Mouse (Mus musculus): ENCODE data around the gene Vps33b. TPM values are rescaled to one million over a fixed set of nuclear protein-coding genes. Genes with fewer than 3 reads are reported as not detected.

The Vps33b gene
- polyA plus RNA-seq, 1 experiment from 2014 or later: 13.0 TPM

DNA sequence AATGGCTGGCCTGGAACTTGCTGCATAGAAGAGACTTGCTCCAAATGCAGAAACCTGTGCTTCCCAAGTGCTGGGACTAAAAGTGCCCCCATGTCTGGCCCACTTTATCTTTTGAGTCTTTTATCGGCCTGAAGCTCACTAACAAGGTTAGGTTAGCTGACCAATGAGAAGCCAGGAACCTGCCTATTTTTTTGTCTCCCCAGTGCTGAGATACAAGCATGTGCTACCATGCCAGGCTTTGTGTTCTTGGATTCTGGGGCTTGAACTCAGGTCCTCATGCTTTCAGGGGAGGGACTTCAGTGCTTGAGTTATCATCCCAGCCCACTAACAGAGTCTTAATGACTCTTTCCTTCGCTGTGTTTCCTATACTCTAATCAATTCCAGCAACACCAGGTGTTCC lies 11.7 kb upstream of the Vps33b start:
- H3K9ac ChIP-seq (ENCODE audit: low read length): no peak overlapping the region
- no peaks in the 10 kb centered on the region for H3K9me3 ChIP-seq (ENCODE audit: control insufficient read depth, low read length)
- 0 out of 2 replicates have a peak, but pooled peaks cover 5% of the 10 kb centered on the region for H3K4me1 ChIP-seq (ENCODE audit: control insufficient read depth, insufficient read depth, low read length)
- no peaks in the 10 kb centered on the region for H3K36me3 ChIP-seq (ENCODE audit: control insufficient read depth, insufficient read depth, low read length)
- no peak overlapping the region for H3K4me2 ChIP-seq (ENCODE audit: low read depth, severe bottlenecking)
- no peak for ATAC-seq (ENCODE audit: insufficient number of reproducible peaks, low FRiP score, low TSS enrichment, low read depth)
- 44% methylated on average over 2 of the region's 2 CpGs for WGBS
- H3K27me3 ChIP-seq (ENCODE audit: control insufficient read depth, insufficient read depth, low read length): no peaks in the 10 kb centered on the region
- H3K4me3 ChIP-seq (ENCODE audit: low read depth, low read length): no peak overlapping the region
- no peak for DNase-seq (ENCODE audit: low spot score)
- H3K27ac ChIP-seq (replicated peaks; ENCODE audit: low read depth, low read length): no peak overlapping the region

GRCm38 (mm10) chr7:80260625-80261371 lies 8.7 kb upstream of the Vps33b start, which contains the start of gene Ngrn:
Ngrn (plus strand) TSS chr7:80261215.
- Histone ChIP-seq H3K27ac (replicated peaks; ENCODE audit: low read depth, low read length) (peak within 1 kb of the TSS; percentile 38; the same call in 1 of the 2 replicates), H3K4me2 (ENCODE audit: low read depth, severe bottlenecking) (peak within 1 kb of the TSS; percentile 76), H3K9ac (ENCODE audit: low read length) (peak within 1 kb of the TSS; percentile 79), H3K36me3 (ENCODE audit: control insufficient read depth, insufficient read depth, low read length) (peaks cover 6% of the 10 kb centered on the region), H3K9me3 (ENCODE audit: control insufficient read depth, low read length) (no peaks in the 10 kb centered on the region), H3K27me3 (ENCODE audit: control insufficient read depth, insufficient read depth, low read length) (no peaks in the 10 kb centered on the region), H3K4me3 (ENCODE audit: low read depth, low read length) (peak within 1 kb of the TSS; percentile 96), H3K4me1 (ENCODE audit: control insufficient read depth, insufficient read depth, low read length) (0 out of 2 replicates have a peak, but pooled peaks cover 5% of the 10 kb centered on the region)
- DNase-seq (ENCODE audit: low spot score) (peak; percentile 88), ATAC-seq (ENCODE audit: insufficient number of reproducible peaks, low FRiP score, low TSS enrichment, low read depth) (peak; percentile 84)
- WGBS: 26% methylated on average over 40 of the region's 40 CpGs

DNA sequence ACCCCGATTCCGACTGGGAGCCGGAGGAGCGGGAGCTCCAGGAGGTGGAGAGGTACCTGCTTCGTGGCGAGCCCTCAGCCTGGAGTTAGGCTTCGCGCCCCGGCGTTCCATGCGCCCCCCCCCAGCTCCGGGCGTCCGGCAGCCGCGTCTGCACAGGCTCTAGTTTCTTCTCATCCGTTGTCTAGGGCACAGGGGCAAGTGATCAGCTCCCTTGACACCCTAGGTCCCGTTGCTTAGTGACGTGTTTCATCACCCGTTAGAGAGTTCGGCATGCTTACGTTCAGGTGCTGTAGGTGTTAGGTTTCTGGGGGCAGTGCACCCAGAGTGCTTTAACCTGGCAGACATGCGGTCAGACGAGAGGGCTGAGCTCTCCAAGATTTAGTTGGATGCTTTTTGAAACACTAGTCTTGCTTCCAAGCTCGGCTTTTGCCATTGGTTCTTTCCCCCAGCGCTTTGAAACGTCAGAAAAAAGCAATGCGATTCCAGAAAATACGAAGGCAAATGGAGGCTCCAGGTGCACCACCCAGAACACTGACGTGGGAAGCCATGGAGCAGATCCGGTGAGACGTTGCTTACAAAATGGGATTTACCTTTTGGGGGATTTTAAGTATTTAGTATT lies 8.0 kb upstream of the Vps33b start:
- H3K27ac ChIP-seq (replicated peaks; ENCODE audit: low read depth, low read length): peak overlapping the region; percentile 38; the same call in 1 of the 2 replicates
- H3K4me3 ChIP-seq (ENCODE audit: low read depth, low read length): peak overlapping the region; percentile 96
- 2% methylated on average over 31 of the region's 32 CpGs for WGBS
- DNase-seq (ENCODE audit: low spot score): no peak
- 0 out of 2 replicates have a peak, but pooled peaks cover 5% of the 10 kb centered on the region for H3K4me1 ChIP-seq (ENCODE audit: control insufficient read depth, insufficient read depth, low read length)
- H3K36me3 ChIP-seq (ENCODE audit: control insufficient read depth, insufficient read depth, low read length): peaks cover 6% of the 10 kb centered on the region
- H3K9ac ChIP-seq (ENCODE audit: low read length): peak overlapping the region; percentile 79
- H3K27me3 ChIP-seq (ENCODE audit: control insufficient read depth, insufficient read depth, low read length): no peaks in the 10 kb centered on the region
- peak; percentile 37; the same call in 1 of the 2 replicates for ATAC-seq (ENCODE audit: insufficient number of reproducible peaks, low FRiP score, low TSS enrichment, low read depth)
- H3K4me2 ChIP-seq (ENCODE audit: low read depth, severe bottlenecking): peak overlapping the region; percentile 76
- no peaks in the 10 kb centered on the region for H3K9me3 ChIP-seq (ENCODE audit: control insufficient read depth, low read length)

- no peak for DNase-seq (ENCODE audit: low spot score)
- WGBS: 94% methylated on average over 12 of the region's 12 CpGs
- Histone ChIP-seq H3K4me1 (ENCODE audit: control insufficient read depth, insufficient read depth, low read length) (peaks cover 7% of the 10 kb centered on the region; the same call in 1 of the 2 replicates), H3K36me3 (ENCODE audit: control insufficient read depth, insufficient read depth, low read length) (peaks cover 6% of the 10 kb centered on the region), H3K27ac (replicated peaks; ENCODE audit: low read depth, low read length) (no peak overlapping the region), H3K9me3 (ENCODE audit: control insufficient read depth, low read length) (no peaks in the 10 kb centered on the region), H3K4me2 (ENCODE audit: low read depth, severe bottlenecking) (no peak overlapping the region), H3K9ac (ENCODE audit: low read length) (no peak overlapping the region), H3K27me3 (ENCODE audit: control insufficient read depth, insufficient read depth, low read length) (no peaks in the 10 kb centered on the region), H3K4me3 (ENCODE audit: low read depth, low read length) (no peak overlapping the region)
- ATAC-seq (ENCODE audit: insufficient number of reproducible peaks, low FRiP score, low TSS enrichment, low read depth): no peak
Observed at GRCm38 (mm10) chr7:80264606-80265005, 4.8 kb upstream of the Vps33b start.

GRCm38 (mm10) chr7:80267764-80268163 lies 1.7 kb upstream of the Vps33b start:
- H3K27ac ChIP-seq (replicated peaks; ENCODE audit: low read depth, low read length): no peak overlapping the region
- ATAC-seq (ENCODE audit: insufficient number of reproducible peaks, low FRiP score, low TSS enrichment, low read depth): no peak
- no peak overlapping the region for H3K4me2 ChIP-seq (ENCODE audit: low read depth, severe bottlenecking)
- H3K27me3 ChIP-seq (ENCODE audit: control insufficient read depth, insufficient read depth, low read length): no peaks in the 10 kb centered on the region
- no peak overlapping the region for H3K9ac ChIP-seq (ENCODE audit: low read length)
- peaks cover 9% of the 10 kb centered on the region for H3K4me1 ChIP-seq (ENCODE audit: control insufficient read depth, insufficient read depth, low read length)
- peaks cover 6% of the 10 kb centered on the region for H3K36me3 ChIP-seq (ENCODE audit: control insufficient read depth, insufficient read depth, low read length)
- 72% methylated on average over 1 of the region's 1 CpGs for WGBS
- H3K9me3 ChIP-seq (ENCODE audit: control insufficient read depth, low read length): no peaks in the 10 kb centered on the region
- DNase-seq (ENCODE audit: low spot score): no peak
- no peak overlapping the region for H3K4me3 ChIP-seq (ENCODE audit: low read depth, low read length)

GRCm38 (mm10) chr7:80269751-80270255 lies 354 bp downstream of the Vps33b start:
- Histone ChIP-seq H3K27ac (replicated peaks; ENCODE audit: low read depth, low read length) (no peak overlapping the region), H3K4me1 (ENCODE audit: control insufficient read depth, insufficient read depth, low read length) (peaks cover 9% of the 10 kb centered on the region), H3K9me3 (ENCODE audit: control insufficient read depth, low read length) (peaks cover 5% of the 10 kb centered on the region; the same call in 1 of the 2 replicates), H3K4me3 (ENCODE audit: low read depth, low read length) (peak overlapping the region; percentile 75), H3K9ac (ENCODE audit: low read length) (peak overlapping the region; percentile 81), H3K27me3 (ENCODE audit: control insufficient read depth, insufficient read depth, low read length) (no peaks in the 10 kb centered on the region), H3K36me3 (ENCODE audit: control insufficient read depth, insufficient read depth, low read length) (peaks cover 10% of the 10 kb centered on the region), H3K4me2 (ENCODE audit: low read depth, severe bottlenecking) (peak overlapping the region; percentile 94)
- ATAC-seq (ENCODE audit: insufficient number of reproducible peaks, low FRiP score, low TSS enrichment, low read depth): no peak
- WGBS: 1% methylated on average over 23 of the region's 23 CpGs
- no peak for DNase-seq (ENCODE audit: low spot score)

DNA sequence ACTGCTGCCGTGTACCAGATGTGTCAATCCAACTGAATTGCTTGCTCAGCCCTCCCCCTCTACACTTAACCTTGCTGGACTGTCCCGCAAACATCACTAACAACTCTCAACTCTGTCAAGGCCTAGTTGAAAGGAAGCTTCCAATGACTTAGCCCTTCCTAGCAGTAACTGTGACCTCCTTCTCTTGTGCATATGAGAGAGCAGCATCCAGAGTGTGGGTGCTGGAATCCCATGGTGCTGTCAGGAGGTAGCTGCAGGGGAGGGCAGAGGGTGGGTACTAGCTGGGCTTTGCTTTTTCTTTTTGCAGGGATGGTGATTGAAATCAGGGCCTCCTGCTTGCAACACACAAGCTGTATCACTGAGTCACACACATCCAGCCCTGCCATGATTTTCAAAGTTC lies 4.0 kb downstream of the Vps33b start:
- Histone ChIP-seq H3K4me3 (ENCODE audit: low read depth, low read length) (no peak overlapping the region), H3K4me1 (ENCODE audit: control insufficient read depth, insufficient read depth, low read length) (peaks cover 9% of the 10 kb centered on the region), H3K36me3 (ENCODE audit: control insufficient read depth, insufficient read depth, low read length) (peaks cover 20% of the 10 kb centered on the region), H3K27ac (replicated peaks; ENCODE audit: low read depth, low read length) (no peak overlapping the region), H3K9me3 (ENCODE audit: control insufficient read depth, low read length) (peaks cover 9% of the 10 kb centered on the region; the same call in 1 of the 2 replicates), H3K9ac (ENCODE audit: low read length) (no peak overlapping the region), H3K4me2 (ENCODE audit: low read depth, severe bottlenecking) (no peak overlapping the region), H3K27me3 (ENCODE audit: control insufficient read depth, insufficient read depth, low read length) (no peaks in the 10 kb centered on the region)
- no peak for DNase-seq (ENCODE audit: low spot score)
- WGBS: 86% methylated on average over 2 of the region's 2 CpGs
- ATAC-seq (ENCODE audit: insufficient number of reproducible peaks, low FRiP score, low TSS enrichment, low read depth): no peak

DNA sequence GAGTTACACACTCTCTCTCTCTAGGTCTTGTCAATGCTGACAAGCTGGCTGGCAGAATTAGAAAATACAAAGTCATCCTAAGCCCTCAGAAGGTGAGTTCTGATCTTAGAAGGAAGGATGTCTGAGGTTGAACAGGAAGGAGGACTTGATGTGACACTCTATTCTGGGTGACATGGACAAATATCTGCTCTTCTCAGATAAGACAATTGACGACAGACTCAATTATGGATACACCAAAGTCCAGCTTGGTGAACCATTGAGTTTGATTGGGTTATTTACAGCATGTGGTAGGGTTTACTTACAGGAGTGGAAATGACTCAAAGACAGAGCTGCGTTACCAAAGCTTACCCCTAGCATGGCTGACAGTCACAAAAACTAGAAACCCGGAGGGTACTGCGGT lies 6.9 kb downstream of the Vps33b start:
- Histone ChIP-seq H3K9me3 (ENCODE audit: control insufficient read depth, low read length) (peaks cover 9% of the 10 kb centered on the region; the same call in 1 of the 2 replicates), H3K4me3 (ENCODE audit: low read depth, low read length) (no peak overlapping the region), H3K27ac (replicated peaks; ENCODE audit: low read depth, low read length) (no peak overlapping the region), H3K36me3 (ENCODE audit: control insufficient read depth, insufficient read depth, low read length) (peaks cover 20% of the 10 kb centered on the region), H3K27me3 (ENCODE audit: control insufficient read depth, insufficient read depth, low read length) (no peaks in the 10 kb centered on the region), H3K4me1 (ENCODE audit: control insufficient read depth, insufficient read depth, low read length) (no peaks in the 10 kb centered on the region), H3K4me2 (ENCODE audit: low read depth, severe bottlenecking) (no peak overlapping the region), H3K9ac (ENCODE audit: low read length) (no peak overlapping the region)
- ATAC-seq (ENCODE audit: insufficient number of reproducible peaks, low FRiP score, low TSS enrichment, low read depth) (no peak), DNase-seq (ENCODE audit: low spot score) (no peak)
- WGBS: 96% methylated on average over 4 of the region's 4 CpGs

Data from limb, embryonic 11.5 days (tissue).